Mouse (Mus musculus) kidney, adult 2 months (tissue): ENCODE data around the gene Nmd3.

Source experiments
- CTCF ChIP-seq: fragments of 200-500 bp; conservative IDR thresholded peaks from 2 replicates; pipeline ENCODE4 v1.5.1; 2011; ENCODE audit warnings: low read depth, mild to moderate bottlenecking, control low read depth, low read length, moderate library complexity, mixed read lengths; ENCODE audit not compliant: insufficient read depth, insufficient read length
- POLR2A ChIP-seq: fragments of 200-500 bp; IDR thresholded peaks from one replicate; pipeline ENCODE4 v1.6.1; 2011; ENCODE audit warnings: low read depth, low read length, control low read depth

DNA sequence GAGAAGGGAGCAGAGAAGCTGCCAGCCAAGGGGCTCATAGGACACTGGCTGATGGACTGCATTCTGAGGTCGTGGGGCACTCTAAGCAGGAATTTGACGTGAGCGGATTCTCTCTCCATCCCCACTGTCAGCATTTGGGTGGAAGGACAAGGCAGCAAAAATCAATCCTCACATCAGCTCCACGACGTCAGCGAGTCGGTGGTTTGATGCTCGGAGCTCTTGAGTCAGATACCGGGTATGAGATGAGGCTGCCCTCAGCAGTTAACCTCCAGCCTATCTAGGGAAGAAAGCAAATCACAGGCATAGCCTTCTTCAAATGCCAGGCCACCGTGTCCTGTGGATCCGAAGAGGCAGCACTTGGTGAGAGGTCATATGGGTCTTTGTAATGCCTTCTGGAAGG, 43.4 kb downstream of the Nmd3 start:
- TF ChIP-seq POLR2A (no peak), CTCF (no peak)
